Mouse (Mus musculus): ENCODE results near the gene Kntc1.

DNA sequence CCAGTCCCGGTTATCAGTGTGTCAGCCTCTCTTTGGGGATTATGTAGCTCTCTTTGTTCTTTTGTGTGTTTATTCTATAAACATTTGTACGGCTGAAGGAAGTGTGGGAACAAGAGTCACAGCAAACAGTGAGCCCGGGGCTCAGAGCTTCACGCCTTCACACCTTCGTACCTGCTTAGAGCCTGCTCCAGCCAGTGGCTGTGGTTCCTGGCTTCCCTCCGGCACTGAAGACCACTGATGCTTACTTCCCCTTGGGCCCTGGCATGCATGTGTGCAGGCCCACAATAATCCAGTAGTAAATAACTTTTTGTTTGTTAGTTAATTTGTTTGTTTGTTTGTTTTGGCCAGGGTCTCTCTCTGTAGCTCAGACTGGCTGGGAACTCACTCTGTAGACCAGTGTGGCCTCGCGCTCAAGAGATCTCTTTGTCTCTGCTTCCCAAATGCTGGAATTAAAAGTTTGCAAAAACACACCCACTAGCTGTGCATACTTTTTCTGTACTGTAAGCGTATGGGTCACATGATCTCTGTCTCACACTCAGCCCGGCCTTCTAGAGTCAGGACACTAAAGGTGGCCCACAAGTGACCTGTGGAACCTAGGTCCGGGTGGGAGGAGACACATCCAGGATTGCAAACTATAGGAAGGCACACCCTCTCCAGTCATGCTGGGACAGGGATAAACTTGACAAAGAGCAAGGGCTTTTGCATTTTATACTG, 92.9 kb downstream of the Kntc1 start:
- no peak for TF ChIP-seq CTCF (IDR thresholded peaks at IDR 0.05; ENCODE audit: low read depth, low read length)
- no peak for TF ChIP-seq POLR2A (IDR thresholded peaks at IDR 0.05; ENCODE audit: extremely low read depth, insufficient read depth, low read length)

All from liver, adult 2 months (tissue).